ENCODE assay signal across 8 mouse cellular contexts in genomic region chr10:128548051-128548791, GRCm38 (mm10). TPM values are rescaled to one million over a fixed set of nuclear protein-coding genes. Genes with fewer than 3 reads are reported as not detected.
DNase-seq lines count a peak whose midpoint lies in the region; ATAC-seq and TF ChIP-seq lines count a peak whose summit lies in the region.
"Not testable (repeated sequence)": the region's sequence is repeated elsewhere in the genome, so short reads cannot be mapped to it uniquely, and the experiment has no call there.

No protein-coding gene starts in this region.

- peak overlapping the region; percentile 100 for H3K9ac ChIP-seq in ES-Bruce4 (ENCODE audit: low read depth, poor library complexity, severe bottlenecking)
- H3K9ac ChIP-seq in forebrain, embryonic 16.5 days (replicated peaks; ENCODE audit: low read depth, low read length) = peak overlapping the region; percentile 83
- peak overlapping the region; percentile 93 for H3K9ac ChIP-seq in hindbrain, embryonic 13.5 days
- peak overlapping the region; percentile 86 for H3K9ac ChIP-seq in stomach, postnatal 0 days (ENCODE audit: low read length)

- peak; percentile 40 to 64 for DNase-seq in cerebellum, postnatal 25 days
- DNase-seq in left cerebral cortex, adult 2 months (ENCODE audit: extremely low spot score in 1 of 2, low spot score in 2 of 2) = peak in 1 of 2 experiments; percentile 23
- DNase-seq in lung, adult 2 months = peak; percentile 27
- DNase-seq in stomach, postnatal 0 days (ENCODE audit: low spot score) = not testable (repeated sequence)

- H3K27ac ChIP-seq in ES-Bruce4 (ENCODE audit: insufficient read depth, low read length) = peak overlapping the region; percentile 96
- H3K27ac ChIP-seq in forebrain, embryonic 16.5 days (ENCODE audit: low read length) = peak overlapping the region; percentile 92
- peak overlapping the region; percentile 97 for H3K27ac ChIP-seq in hindbrain, embryonic 13.5 days
- peak overlapping the region; percentile 97 for H3K27ac ChIP-seq in left cerebral cortex, adult 2 months
- H3K27ac ChIP-seq in stomach, postnatal 0 days (replicated peaks) = peak overlapping the region; percentile 89

- TF ChIP-seq CTCF in ES-Bruce4 (IDR thresholded peaks at IDR 0.05; ENCODE audit: low read depth, low read length); left cerebral cortex, adult 2 months (IDR thresholded peaks at IDR 0.05); lung, adult 2 months (IDR thresholded peaks at IDR 0.05; ENCODE audit: insufficient read depth, low read length); stomach, postnatal 0 days (IDR thresholded peaks at IDR 0.05; ENCODE audit: low read depth): not testable (repeated sequence)

- H3K4me3 ChIP-seq in ES-Bruce4 (ENCODE audit: low read depth, low read length) (peak overlapping the region; percentile 87), myocyte (peak overlapping the region; percentile 91)
- peak overlapping the region; percentile 83 for H3K4me3 ChIP-seq in forebrain, embryonic 16.5 days (replicated peaks; ENCODE audit: low read length)
- peak overlapping the region; percentile 76 for H3K4me3 ChIP-seq in hindbrain, embryonic 13.5 days
- peak overlapping the region; percentile 73 for H3K4me3 ChIP-seq in left cerebral cortex, adult 2 months
- H3K4me3 ChIP-seq in lung, adult 2 months (replicated peaks; ENCODE audit: extremely low read depth, low read depth, low read length) = peak overlapping the region; percentile 86
- peak overlapping the region; percentile 71 for H3K4me3 ChIP-seq in stomach, postnatal 0 days (ENCODE audit: low read depth, low read length)

- peaks cover 30% of the 10 kb centered on the region for H3K79me2 ChIP-seq in myocyte (ENCODE audit: control insufficient read depth, insufficient read depth)

- H3K4me1 ChIP-seq in ES-Bruce4 (ENCODE audit: control insufficient read depth, insufficient read depth, low read length); lung, adult 2 months (ENCODE audit: control insufficient read depth, insufficient read depth, low read length); stomach, postnatal 0 days (replicated peaks; ENCODE audit: control insufficient read depth, insufficient read depth): not testable (repeated sequence)
- peaks cover 13% of the 10 kb centered on the region for H3K4me1 ChIP-seq in forebrain, embryonic 16.5 days (replicated peaks; ENCODE audit: control insufficient read depth, insufficient read depth, low read length)
- peaks cover 30% of the 10 kb centered on the region for H3K4me1 ChIP-seq in hindbrain, embryonic 13.5 days (replicated peaks)

- not testable (repeated sequence) for TF ChIP-seq EP300 in ES-Bruce4 (IDR thresholded peaks at IDR 0.05; ENCODE audit: insufficient read depth, low read depth, low read length); stomach, postnatal 0 days (optimal IDR thresholded peaks at IDR 0.05)

- not testable (repeated sequence) for ATAC-seq in forebrain, embryonic 16.5 days; hindbrain, embryonic 13.5 days (ENCODE audit: low FRiP score); stomach, postnatal 0 days (ENCODE audit: low FRiP score, low TSS enrichment)

- peak overlapping the region; percentile 80 for H3K4me2 ChIP-seq in forebrain, embryonic 16.5 days (ENCODE audit: low read length)
- H3K4me2 ChIP-seq in hindbrain, embryonic 13.5 days = peak overlapping the region; percentile 85
- H3K4me2 ChIP-seq in myocyte (ENCODE audit: low read depth) = peak overlapping the region; percentile 58
- H3K4me2 ChIP-seq in stomach, postnatal 0 days (replicated peaks; ENCODE audit: low read depth) = peak overlapping the region; percentile 79

- TF ChIP-seq POLR2A in ES-Bruce4 (IDR thresholded peaks at IDR 0.05; ENCODE audit: insufficient read depth, low read length); lung, adult 2 months (IDR thresholded peaks at IDR 0.05; ENCODE audit: borderline replicate concordance, extremely low read depth, low read depth, low read length); myocyte (IDR thresholded peaks at IDR 0.05; ENCODE audit: insufficient read length, low read depth): not testable (repeated sequence)

- under 1% methylated on average over 26 of the region's 30 CpGs for WGBS in forebrain, embryonic 16.5 days
- WGBS in hindbrain, embryonic 13.5 days = under 1% methylated on average over 30 of the region's 30 CpGs
- WGBS in lung, adult 2 months = 3% methylated on average over 30 of the region's 30 CpGs
- under 1% methylated on average over 21 of the region's 30 CpGs for WGBS in stomach, postnatal 0 days

- H3K36me3 ChIP-seq in ES-Bruce4 (ENCODE audit: control insufficient read depth, insufficient read depth, low read length, poor library complexity, severe bottlenecking) = peaks cover 33% of the 10 kb centered on the region
- H3K36me3 ChIP-seq in forebrain, embryonic 16.5 days (ENCODE audit: control insufficient read depth, insufficient read depth) = peaks cover 19% of the 10 kb centered on the region
- H3K36me3 ChIP-seq in hindbrain, embryonic 13.5 days = peaks cover 25% of the 10 kb centered on the region
- H3K36me3 ChIP-seq in myocyte (ENCODE audit: control insufficient read depth, insufficient read depth) = peaks cover 16% of the 10 kb centered on the region
- H3K36me3 ChIP-seq in stomach, postnatal 0 days (ENCODE audit: control insufficient read depth, insufficient read depth, low read length) = not testable (repeated sequence)

- H3ac ChIP-seq in myocyte (ENCODE audit: control insufficient read depth, insufficient read length) = peak overlapping the region; percentile 3

- H3K9me3 ChIP-seq in ES-Bruce4 (replicated peaks; ENCODE audit: control insufficient read depth, insufficient read depth, low read length, poor library complexity, severe bottlenecking); forebrain, embryonic 16.5 days (ENCODE audit: control insufficient read depth, low read length); hindbrain, embryonic 13.5 days; stomach, postnatal 0 days (ENCODE audit: control insufficient read depth, low read length): not testable (repeated sequence)

- intact Hi-C loops in left cerebral cortex, adult 2 months (cut with DNase I) = not testable (repeated sequence)

- H3K27me3 ChIP-seq in ES-Bruce4 (ENCODE audit: control insufficient read depth, insufficient read depth, low read length, poor library complexity, severe bottlenecking); forebrain, embryonic 16.5 days (replicated peaks; ENCODE audit: control insufficient read depth, insufficient read depth, low read length); hindbrain, embryonic 13.5 days; myocyte (ENCODE audit: control insufficient read depth, insufficient read depth, insufficient read length); stomach, postnatal 0 days (ENCODE audit: control insufficient read depth, insufficient read depth, low read length): not testable (repeated sequence)

RNA-seq across cellular contexts. Expression of gene Zc3h10, which starts 0.6 kb away (rescaled TPM):
- 22.4 and 24.6 TPM in 2 replicates for polyA plus RNA-seq in ES-Bruce4 (2011; ENCODE audit: insufficient read depth, insufficient read length, low read depth, missing spikeins)
- polyA plus RNA-seq in forebrain, embryonic 16.5 days (2015; fragmentation: Nextera tagmentation; extraction: Ambion mirVana) = 20.9 and 21.7 TPM in 2 replicates
- 19.7 and 20.9 TPM in 2 replicates for polyA plus RNA-seq in hindbrain, embryonic 13.5 days (2015; fragmentation: Nextera tagmentation; extraction: Ambion mirVana)
- 10 to 100 TPM; 12.4 to 15.7 TPM for total RNA-seq in left cerebral cortex, adult 2 months (2021)
- polyA plus RNA-seq in lung, adult 2 months (2012; rRNA removed) = 13.2 and 15.1 TPM in 2 replicates
- polyA plus RNA-seq in myocyte (2012; fragmentation: generic; extraction: Trizol) = 13.8 TPM
- polyA plus RNA-seq in stomach, postnatal 0 days (2015; fragmentation: Nextera tagmentation; extraction: Ambion mirVana) = 7.8 and 8.5 TPM in 2 replicates

RNA-seq across cellular contexts. Expression of gene Rpl41, which starts 0.9 kb away (rescaled TPM):
- polyA plus RNA-seq in ES-Bruce4 (2011; ENCODE audit: insufficient read depth, insufficient read length, low read depth, missing spikeins) (3,771 and 3,978 TPM in 2 replicates), myocyte (2012; fragmentation: generic; extraction: Trizol) (12,553 TPM)
- 2,032 and 2,064 TPM in 2 replicates for polyA plus RNA-seq in forebrain, embryonic 16.5 days (2015; fragmentation: Nextera tagmentation; extraction: Ambion mirVana)
- polyA plus RNA-seq in hindbrain, embryonic 13.5 days (2015; fragmentation: Nextera tagmentation; extraction: Ambion mirVana) = 2,639 and 2,680 TPM in 2 replicates
- 1,000 to 10,000 TPM; 1,506 to 1,537 TPM for total RNA-seq in left cerebral cortex, adult 2 months (2021)
- polyA plus RNA-seq in lung, adult 2 months (2012; rRNA removed) = 1,224 and 1,373 TPM in 2 replicates
- polyA plus RNA-seq in stomach, postnatal 0 days (2015; fragmentation: Nextera tagmentation; extraction: Ambion mirVana) = 3,550 and 3,693 TPM in 2 replicates

RNA-seq across cellular contexts. Expression of gene Pa2g4, which starts 17.6 kb away (rescaled TPM):
- polyA plus RNA-seq in ES-Bruce4 (2011; ENCODE audit: insufficient read depth, insufficient read length, low read depth, missing spikeins) (366 and 396 TPM in 2 replicates), myocyte (2012; fragmentation: generic; extraction: Trizol) (127 TPM)
- 149 and 152 TPM in 2 replicates for polyA plus RNA-seq in forebrain, embryonic 16.5 days (2015; fragmentation: Nextera tagmentation; extraction: Ambion mirVana)
- 125 and 129 TPM in 2 replicates for polyA plus RNA-seq in hindbrain, embryonic 13.5 days (2015; fragmentation: Nextera tagmentation; extraction: Ambion mirVana)
- total RNA-seq in left cerebral cortex, adult 2 months (2021) = 10 to 100 TPM; 51.7 to 58.0 TPM
- polyA plus RNA-seq in lung, adult 2 months (2012; rRNA removed) = 13.7 and 23.9 TPM in 2 replicates
- polyA plus RNA-seq in stomach, postnatal 0 days (2015; fragmentation: Nextera tagmentation; extraction: Ambion mirVana) = 131 and 135 TPM in 2 replicates

RNA-seq across cellular contexts. Expression of gene Esyt1, which starts 22.6 kb away (rescaled TPM):
- 20.1 and 20.5 TPM in 2 replicates for polyA plus RNA-seq in ES-Bruce4 (2011; ENCODE audit: insufficient read depth, insufficient read length, low read depth, missing spikeins)
- polyA plus RNA-seq in forebrain, embryonic 16.5 days (2015; fragmentation: Nextera tagmentation; extraction: Ambion mirVana) = 9.0 and 9.6 TPM in 2 replicates
- polyA plus RNA-seq in hindbrain, embryonic 13.5 days (2015; fragmentation: Nextera tagmentation; extraction: Ambion mirVana) = 16.4 and 17.6 TPM in 2 replicates
- 10 to 100 TPM; 10.2 to 10.4 TPM for total RNA-seq in left cerebral cortex, adult 2 months (2021)
- 94.9 and 97.2 TPM in 2 replicates for polyA plus RNA-seq in lung, adult 2 months (2012; rRNA removed)
- polyA plus RNA-seq in myocyte (2012; fragmentation: generic; extraction: Trizol) = 166 TPM
- polyA plus RNA-seq in stomach, postnatal 0 days (2015; fragmentation: Nextera tagmentation; extraction: Ambion mirVana) = 15.0 and 15.1 TPM in 2 replicates

RNA-seq across cellular contexts. Expression of gene Erbb3, which starts 41.2 kb away (rescaled TPM):
- polyA plus RNA-seq in ES-Bruce4 (2011; ENCODE audit: insufficient read depth, insufficient read length, low read depth, missing spikeins) (39.4 and 41.7 TPM in 2 replicates), myocyte (2012; fragmentation: generic; extraction: Trizol) (23.3 TPM)
- 0.46 and 0.62 TPM in 2 replicates for polyA plus RNA-seq in forebrain, embryonic 16.5 days (2015; fragmentation: Nextera tagmentation; extraction: Ambion mirVana)
- polyA plus RNA-seq in hindbrain, embryonic 13.5 days (2015; fragmentation: Nextera tagmentation; extraction: Ambion mirVana) = 3.0 and 3.5 TPM in 2 replicates
- 1 to 10 TPM; 5.0 to 5.4 TPM for total RNA-seq in left cerebral cortex, adult 2 months (2021)
- polyA plus RNA-seq in lung, adult 2 months (2012; rRNA removed) = 20.0 and 24.9 TPM in 2 replicates
- polyA plus RNA-seq in stomach, postnatal 0 days (2015; fragmentation: Nextera tagmentation; extraction: Ambion mirVana) = 18.6 and 18.9 TPM in 2 replicates
